Mouse (Mus musculus) midbrain, embryonic 11.5 days (tissue): ENCODE data around the gene Tnks1bp1. TPM values are rescaled to one million over a fixed set of nuclear protein-coding genes. Genes with fewer than 3 reads are reported as not detected.

ENCODE experiments used
- polyA plus RNA-seq: library from polyadenylated mRNA; unstranded; fragments of >200 nt; fragmentation: Nextera tagmentation; extraction: Ambion mirVana; gene quantifications from 2 replicates; pipeline ENCODE4 v1.2.1, GENCODE M21; 2014

Tnks1bp1 gene
- polyA plus RNA-seq, 1 experiment from 2014 or later, result 8.1 TPM

Other genes starting within 250 kb of the Tnks1bp1 start
- 39.4 and 39.5 TPM in 2 replicates for gene Ube2l6, start 249.2 kb upstream of the Tnks1bp1 start, polyA plus RNA-seq
- gene Smtnl1, start 225.4 kb upstream of the Tnks1bp1 start, polyA plus RNA-seq, result 0.15 TPM in 1 of 2 replicates, not detected in the other
- 38.1 and 43.1 TPM in 2 replicates for gene Timm10, start 221.0 kb upstream of the Tnks1bp1 start, polyA plus RNA-seq
- 16.3 and 18.6 TPM in 2 replicates for gene Slc43a1, start 209.2 kb upstream of the Tnks1bp1 start, polyA plus RNA-seq
- gene Rtn4rl2, start 161.3 kb upstream of the Tnks1bp1 start, polyA plus RNA-seq, result 1.4 and 1.6 TPM in 2 replicates
- 17.6 and 19.0 TPM in 2 replicates for gene Slc43a3, start 111.4 kb upstream of the Tnks1bp1 start, polyA plus RNA-seq
- 0.22 and 0.52 TPM in 2 replicates for gene Prg2, start 67.6 kb upstream of the Tnks1bp1 start, polyA plus RNA-seq
- gene Prg3, start 59.8 kb upstream of the Tnks1bp1 start, polyA plus RNA-seq, result not detected in 2 replicates
- 345 and 352 TPM in 2 replicates for gene Ssrp1, start 10.8 kb upstream of the Tnks1bp1 start, polyA plus RNA-seq
- gene P2rx3, start 10.6 kb upstream of the Tnks1bp1 start, polyA plus RNA-seq, result 2.8 and 3.0 TPM in 2 replicates
- 29.8 and 29.9 TPM in 2 replicates for gene Aplnr, start 88.2 kb downstream of the Tnks1bp1 start, polyA plus RNA-seq
- gene Lrrc55, start 149.2 kb downstream of the Tnks1bp1 start, polyA plus RNA-seq, result 1.2 and 1.3 TPM in 2 replicates